Mouse (Mus musculus) G1E (cell line): Measurements from ENCODE around the gene Kcnn4.

ENCODE experiments used
- CTCF ChIP-seq: IDR thresholded peaks from 2 replicates; pipeline ENCODE4 v1.5.1; 2012; ENCODE audit warnings: low read depth, low read length, inconsistent platforms, mixed read lengths
- POLR2AphosphoS5 ChIP-seq: IDR thresholded peaks from 2 replicates; pipeline ENCODE4 v1.6.1; 2012; ENCODE audit warnings: low read depth, low read length, inconsistent platforms; ENCODE audit not compliant: insufficient replicate concordance

DNA sequence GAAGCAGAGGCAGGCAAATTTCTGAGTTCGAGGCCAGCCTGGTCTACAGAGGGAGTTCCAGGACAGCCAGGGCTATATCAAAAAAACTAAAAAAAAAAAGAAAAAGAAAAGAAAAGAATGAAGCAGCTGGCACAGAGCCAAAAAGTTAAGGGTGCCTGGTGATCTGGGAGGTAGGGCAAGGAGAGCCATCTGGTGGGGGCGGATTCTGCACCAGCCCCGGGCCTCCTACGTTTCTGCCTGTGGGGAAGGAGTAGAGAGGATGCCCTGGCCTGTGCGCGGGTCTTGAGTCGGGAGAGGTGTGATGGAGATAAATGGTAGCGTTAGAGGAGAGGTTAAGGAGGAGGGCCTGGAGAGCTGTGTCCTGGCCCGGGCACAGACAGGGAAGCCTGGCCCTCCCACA is 38.1 kb downstream of the Kcnn4 start:
- TF ChIP-seq CTCF (no peak), POLR2AphosphoS5 (no peak)
